Mouse (Mus musculus): ENCODE measurements around the gene Asic2.

Asic2 gene

DNA sequence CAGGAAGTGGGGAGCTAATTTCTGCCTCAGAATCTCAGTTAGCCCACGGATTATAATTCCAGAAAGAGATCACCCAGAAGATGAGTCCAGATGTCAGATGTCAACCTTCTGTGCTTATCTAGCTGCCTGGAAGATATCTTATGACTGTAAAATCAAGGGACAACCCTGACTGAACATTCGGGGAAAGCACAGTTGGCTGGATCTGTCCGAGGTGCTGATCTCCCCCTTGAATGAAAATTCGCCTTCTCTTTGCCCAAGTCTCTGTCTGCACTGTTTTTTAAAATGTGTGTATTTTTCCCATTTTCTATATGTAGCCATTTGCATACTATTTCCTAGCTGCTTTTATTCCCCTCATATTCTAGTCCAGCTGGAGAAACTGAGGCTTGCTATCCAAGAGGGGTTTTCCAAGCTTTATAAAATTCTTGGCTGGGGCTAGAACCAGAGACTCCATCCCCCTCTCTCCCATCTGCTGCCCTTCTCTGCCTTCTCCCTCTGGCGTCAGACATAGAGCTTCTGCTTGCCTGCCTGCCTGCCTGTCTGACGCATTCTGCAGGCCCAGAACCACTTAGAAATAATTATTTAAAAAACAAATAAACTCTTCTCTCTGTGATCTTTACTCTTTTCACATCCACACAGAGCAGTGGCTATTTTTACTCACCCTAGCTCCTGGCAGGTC, 481.9 kb downstream of the Asic2 start:
- TF ChIP-seq GATA4 (IDR thresholded peaks at IDR 0.05; ENCODE audit: insufficient replicate concordance, low read length), result no peak

DNA sequence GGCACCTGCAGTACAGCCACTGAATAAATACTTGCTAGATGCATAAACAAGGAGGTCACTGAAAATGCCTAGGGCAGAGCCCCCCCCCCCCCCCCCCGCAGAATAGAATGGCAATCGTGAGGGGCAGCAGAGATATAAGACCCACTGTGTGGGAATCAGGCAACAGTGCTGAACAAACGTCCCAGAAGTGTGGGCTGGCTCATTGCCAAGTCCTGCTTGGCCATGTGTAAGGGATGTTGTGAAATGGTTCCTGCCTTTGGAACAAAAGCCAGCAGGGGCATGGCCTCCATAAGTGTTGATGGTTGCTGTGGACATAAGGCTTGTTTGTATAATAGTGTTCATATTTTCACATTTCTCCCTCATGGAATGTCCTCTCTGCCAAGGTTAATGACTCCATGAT, 487.1 kb downstream of the Asic2 start:
- no peak for TF ChIP-seq GATA4 (IDR thresholded peaks at IDR 0.05; ENCODE audit: insufficient replicate concordance, low read length)

DNA sequence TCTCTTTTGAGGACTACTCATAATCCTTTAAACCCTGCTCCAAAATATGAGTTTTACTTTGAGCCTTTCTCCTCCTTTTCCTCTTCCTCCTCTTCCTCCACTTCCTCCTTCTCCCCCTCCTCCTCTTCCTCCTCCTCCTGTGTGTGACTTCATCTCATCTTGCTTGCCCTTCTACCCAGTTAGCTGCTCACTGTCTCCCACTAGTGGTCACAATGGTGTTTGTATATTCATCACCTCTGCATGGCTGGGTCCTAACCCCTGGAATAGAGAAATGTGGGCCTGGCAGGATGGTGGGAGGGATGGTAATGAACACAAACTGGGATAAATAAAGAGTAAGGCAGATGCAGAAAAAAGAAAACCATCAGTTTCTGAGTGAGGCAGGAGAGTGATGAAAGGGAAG, 492.0 kb downstream of the Asic2 start:
- TF ChIP-seq GATA4 (IDR thresholded peaks at IDR 0.05; ENCODE audit: insufficient replicate concordance, low read length), result no peak

DNA sequence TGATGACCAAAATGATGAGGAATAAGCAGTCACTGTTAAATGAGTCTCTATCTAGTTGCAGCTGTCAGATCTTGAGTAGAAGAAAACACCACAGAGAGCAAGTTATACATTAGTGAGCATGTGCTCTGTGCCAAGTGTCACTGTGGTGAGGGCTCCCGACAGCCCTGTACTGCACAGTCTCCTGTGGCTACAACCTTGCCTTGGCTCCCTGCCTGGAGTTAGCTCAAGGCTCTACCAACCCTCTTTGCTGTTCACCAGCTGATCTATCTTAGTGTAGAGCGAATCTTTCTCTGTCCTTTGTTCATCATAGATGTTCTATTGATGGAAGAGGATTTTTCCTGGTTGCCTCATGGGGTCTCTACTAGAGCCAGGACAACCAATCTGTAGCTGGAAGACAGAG, 494.1 kb downstream of the Asic2 start:
- TF ChIP-seq GATA4 (IDR thresholded peaks at IDR 0.05; ENCODE audit: insufficient replicate concordance, low read length), result no peak

DNA sequence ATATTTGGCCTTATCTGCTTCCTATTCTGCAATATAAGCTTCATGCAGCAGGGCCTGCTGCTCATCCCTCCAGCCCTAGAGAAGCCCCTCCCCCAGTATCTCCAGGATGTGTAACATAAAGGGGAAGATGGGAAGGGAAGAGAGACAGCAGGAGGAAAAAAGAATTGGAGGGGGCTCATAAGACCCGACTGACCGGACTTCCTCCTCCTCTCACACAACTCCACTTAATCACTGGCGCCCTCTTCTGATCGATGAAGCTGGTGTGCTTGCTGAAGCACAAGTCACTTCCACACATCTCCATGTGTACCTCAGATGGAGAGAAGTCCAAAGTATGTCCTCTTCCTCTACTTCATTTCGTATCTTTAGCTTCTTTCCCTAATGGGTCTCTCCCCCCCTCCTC, 506.1 kb downstream of the Asic2 start:
- TF ChIP-seq GATA4 (IDR thresholded peaks at IDR 0.05; ENCODE audit: insufficient replicate concordance, low read length), result no peak

DNA sequence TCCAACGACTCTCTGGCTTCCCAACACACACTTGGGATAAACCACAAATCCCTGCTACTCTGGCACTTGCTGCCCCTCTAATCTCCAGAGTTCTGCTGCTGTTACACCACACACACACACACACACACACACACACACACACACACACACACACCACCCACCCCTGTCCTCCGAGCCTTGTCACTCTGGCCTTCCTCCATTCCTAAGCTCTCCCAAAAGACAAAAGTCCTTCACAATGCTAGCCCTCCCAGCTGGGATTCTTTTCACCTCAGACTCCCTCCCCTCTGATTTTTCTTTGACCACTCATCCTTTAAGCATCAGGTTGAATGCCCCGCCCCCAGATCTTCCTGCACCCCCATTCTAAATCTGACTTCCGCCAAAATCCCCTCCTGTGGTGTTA, 506.5 kb downstream of the Asic2 start:
- no peak for TF ChIP-seq GATA4 (IDR thresholded peaks at IDR 0.05; ENCODE audit: insufficient replicate concordance, low read length)

DNA sequence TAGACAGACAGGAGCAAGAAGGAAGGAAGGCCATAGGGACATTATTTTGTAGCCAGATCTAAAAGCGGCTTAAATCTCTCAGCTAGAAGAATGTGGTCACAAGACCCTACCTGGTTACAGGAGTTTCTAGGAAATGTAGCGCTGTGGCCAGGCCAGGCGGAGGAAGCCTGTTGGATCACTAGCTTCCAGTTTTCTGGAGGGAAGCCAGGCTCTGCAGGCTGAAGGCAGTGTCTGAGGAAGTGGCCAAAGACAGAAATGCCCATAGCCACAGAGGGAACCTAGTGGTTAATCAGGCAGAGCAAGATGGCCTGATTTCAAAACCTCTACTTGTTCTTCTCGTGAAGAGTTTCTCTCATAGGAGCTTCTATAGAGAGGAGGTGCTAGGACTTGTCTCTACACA, 513.3 kb downstream of the Asic2 start:
- TF ChIP-seq GATA4 (IDR thresholded peaks at IDR 0.05; ENCODE audit: insufficient replicate concordance, low read length), result no peak

DNA sequence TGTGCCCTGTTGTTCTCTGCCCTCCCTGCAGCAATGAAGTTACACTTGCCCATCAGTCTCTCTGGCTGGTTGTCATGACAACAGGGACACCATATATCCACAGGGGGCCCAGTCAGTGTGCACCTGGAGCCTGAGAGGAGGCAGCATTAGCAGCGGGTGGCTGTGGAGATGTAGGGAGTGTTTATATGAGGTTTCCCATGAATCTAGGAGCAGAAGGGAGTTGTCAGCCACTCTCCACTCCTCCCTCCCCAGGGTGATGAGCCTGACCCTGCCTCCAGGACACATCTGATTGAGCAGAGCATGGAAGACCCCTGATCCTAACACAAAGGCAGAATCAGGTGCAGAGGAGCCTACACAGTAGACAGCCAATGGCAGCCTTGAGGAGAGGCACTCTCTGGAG, 514.1 kb downstream of the Asic2 start:
- TF ChIP-seq GATA4 (IDR thresholded peaks at IDR 0.05; ENCODE audit: insufficient replicate concordance, low read length), result no peak

DNA sequence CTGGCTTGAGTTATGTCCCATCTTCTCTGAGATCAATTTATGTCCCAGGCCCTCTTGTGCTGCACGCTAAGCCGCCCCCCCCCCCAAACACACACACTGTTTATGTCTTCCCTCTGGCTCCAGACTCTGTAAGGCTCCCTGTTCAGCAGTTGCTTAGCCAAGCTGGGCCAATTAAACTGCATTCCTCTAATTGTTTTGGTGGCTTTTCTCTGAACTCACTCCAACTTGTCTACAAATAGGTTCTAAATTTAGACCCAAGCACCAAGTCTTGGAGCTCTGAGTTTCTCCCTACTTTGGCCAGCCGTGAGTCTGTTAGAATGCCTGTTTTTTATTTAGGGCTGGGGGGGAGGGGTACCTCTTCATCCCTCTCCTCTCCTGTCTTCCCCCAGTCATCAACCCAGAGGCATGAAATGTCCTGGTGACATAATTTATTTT, 519.0 kb downstream of the Asic2 start:
- TF ChIP-seq GATA4 (IDR thresholded peaks at IDR 0.05; ENCODE audit: insufficient replicate concordance, low read length), result no peak

DNA sequence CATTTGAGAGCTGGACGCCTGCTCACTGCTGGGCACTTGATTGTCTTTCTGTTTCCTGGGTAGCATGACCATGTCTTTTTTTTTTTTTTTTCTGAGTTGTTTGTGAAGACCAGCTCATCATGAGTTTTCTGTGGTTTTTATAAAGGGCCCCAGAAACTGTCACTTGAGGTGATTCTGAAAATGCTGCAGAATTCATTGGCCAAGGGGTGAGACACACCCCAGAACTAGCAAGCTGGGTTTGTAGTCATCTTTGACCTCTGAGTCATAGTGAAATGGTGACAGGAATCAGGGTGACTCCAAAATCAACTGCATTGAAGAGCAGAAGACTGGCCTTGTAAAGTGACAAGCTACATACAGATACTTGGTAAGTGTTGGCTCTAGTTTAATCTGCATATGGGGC, 521.9 kb downstream of the Asic2 start:
- no peak for TF ChIP-seq GATA4 (IDR thresholded peaks at IDR 0.05; ENCODE audit: insufficient replicate concordance, low read length)

DNA sequence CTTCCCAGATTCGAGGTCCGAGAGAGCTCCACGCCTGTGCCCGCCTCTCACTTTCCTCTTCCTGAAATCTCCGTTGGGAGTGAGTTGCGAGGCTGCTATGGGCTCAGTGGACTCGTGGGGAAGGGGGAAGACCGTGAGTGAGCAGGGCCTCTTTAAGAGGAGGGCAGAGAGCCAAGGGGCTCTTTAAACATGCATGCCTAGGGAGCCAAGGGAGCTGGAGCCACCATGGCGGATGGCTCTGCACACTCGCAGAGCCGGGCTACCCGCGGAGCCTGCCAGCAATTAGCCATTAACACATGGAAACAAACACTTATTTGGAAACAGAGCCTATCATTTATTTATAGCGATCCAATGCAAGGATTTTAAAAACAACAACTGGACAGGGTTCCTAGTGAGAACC, 541.4 kb downstream of the Asic2 start:
- no peak for TF ChIP-seq GATA4 (IDR thresholded peaks at IDR 0.05; ENCODE audit: insufficient replicate concordance, low read length)

DNA sequence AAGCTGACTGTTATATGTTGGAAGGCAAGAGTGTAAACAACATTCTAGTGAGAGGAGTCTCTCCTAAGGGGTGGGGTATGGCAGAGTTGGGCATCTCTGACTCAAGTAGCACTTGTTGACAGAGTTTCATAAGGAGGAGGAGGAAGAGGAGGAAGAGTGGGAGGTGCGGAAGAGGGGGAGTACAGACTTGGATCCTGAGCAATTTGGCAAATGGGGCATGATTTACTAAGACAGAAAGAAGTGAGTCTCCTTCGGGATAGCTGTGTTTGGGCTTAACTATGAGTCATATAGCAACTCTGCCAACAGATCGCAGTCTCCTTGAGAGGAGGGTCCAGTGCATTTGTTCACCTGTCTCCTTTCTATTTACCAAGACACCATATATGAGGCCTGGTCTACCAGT, 549.1 kb downstream of the Asic2 start:
- TF ChIP-seq GATA4 (IDR thresholded peaks at IDR 0.05; ENCODE audit: insufficient replicate concordance, low read length), result no peak

DNA sequence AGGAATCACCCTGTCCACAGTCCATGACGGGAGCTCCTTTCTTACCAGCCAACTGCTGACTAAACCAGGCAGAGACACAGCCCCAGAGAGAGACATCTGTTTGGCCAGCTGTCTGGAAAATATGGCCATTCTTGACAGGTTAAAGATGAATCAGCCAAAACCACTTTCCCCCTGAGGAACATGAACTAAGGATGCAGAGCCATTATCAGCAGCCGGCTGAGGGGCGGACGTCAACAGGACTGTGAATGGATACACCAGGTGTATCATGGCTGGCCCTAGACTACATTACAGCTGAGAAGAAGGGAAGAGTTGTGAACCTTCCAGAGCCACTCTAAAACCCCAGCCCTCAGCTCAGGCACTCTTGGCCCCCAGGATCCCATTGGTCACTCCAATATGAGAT, 550.2 kb downstream of the Asic2 start:
- TF ChIP-seq GATA4 (IDR thresholded peaks at IDR 0.05; ENCODE audit: insufficient replicate concordance, low read length), result no peak

DNA sequence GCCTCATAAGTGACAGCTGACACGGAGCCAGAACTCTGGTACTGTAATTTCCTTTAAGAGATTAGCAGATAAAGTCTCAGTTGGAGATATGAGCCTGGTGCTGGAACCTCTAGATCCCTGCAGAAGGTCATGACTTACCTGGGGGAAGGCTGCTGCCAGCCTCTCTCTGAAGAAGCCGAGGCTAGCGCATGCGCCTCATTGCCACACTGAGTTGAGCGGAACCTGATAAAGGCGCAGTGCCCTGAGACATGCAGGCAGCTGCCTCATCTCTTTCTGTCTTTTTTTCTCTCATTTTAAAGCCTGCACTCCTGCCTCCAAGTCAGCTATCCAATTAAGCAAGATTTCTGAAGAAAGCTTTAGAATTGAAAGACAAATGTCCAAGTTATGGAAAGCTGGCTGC, 551.9 kb downstream of the Asic2 start:
- TF ChIP-seq GATA4 (IDR thresholded peaks at IDR 0.05; ENCODE audit: insufficient replicate concordance, low read length), result no peak

DNA sequence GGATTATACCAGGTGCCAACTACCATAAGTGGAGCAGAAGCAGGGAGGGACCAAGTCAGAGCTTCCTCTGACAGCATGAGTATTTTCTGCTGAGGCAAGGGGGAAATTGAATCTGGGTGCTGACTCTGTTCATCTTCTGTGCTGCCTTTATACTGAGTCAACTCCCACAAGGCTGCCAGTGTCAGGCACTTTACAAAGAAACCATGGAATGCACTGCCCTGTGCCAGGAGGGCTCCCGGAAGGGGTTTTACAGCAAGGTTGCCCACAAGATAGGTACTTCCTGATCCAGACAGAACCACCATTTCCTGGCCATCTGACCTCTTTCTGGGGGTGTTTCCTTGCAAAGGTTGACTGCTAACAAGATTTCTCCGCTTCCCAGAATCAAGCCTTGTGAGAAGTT, 553.7 kb downstream of the Asic2 start:
- no peak for TF ChIP-seq GATA4 (IDR thresholded peaks at IDR 0.05; ENCODE audit: insufficient replicate concordance, low read length)

DNA sequence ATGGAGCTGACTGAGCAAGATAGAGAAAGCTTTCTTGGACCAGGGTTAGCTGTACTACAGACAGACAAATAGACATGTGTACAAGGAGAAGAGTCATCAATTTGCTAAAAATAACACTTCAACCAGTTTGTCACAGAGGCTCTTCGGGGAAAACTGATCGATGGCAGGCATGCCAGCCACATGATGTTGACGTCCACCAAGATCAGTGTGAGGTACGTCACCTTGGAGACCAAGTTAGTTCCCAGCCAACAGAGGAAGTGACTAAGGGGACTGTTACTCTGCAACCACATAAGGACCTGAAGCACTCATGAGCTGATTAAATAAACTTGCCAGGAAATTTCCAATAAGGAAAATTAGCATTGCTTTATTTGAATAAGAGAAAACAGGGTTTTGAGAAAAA, 557.0 kb downstream of the Asic2 start:
- TF ChIP-seq GATA4 (IDR thresholded peaks at IDR 0.05; ENCODE audit: insufficient replicate concordance, low read length), result no peak

DNA sequence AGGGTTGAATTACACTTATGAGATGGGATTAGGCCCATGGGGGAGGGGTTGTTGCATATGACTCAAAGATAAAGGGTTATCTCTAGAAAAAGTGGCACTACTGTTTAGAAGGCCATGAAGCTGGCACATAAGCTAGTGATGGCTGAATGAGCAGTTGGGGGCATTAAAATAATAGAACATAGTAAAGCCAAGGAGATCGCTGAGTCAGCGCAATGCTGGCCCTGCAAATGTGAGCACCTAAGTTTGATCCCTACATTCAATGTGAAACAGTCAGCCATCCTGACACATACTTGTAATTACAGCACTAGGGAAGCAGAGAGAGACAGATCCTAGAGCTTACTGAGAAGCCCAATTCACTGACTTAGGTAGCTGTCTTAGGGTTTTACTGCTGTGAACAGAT, 562.3 kb downstream of the Asic2 start:
- no peak for TF ChIP-seq GATA4 (IDR thresholded peaks at IDR 0.05; ENCODE audit: insufficient replicate concordance, low read length)
